Mouse (Mus musculus) MEL (cell line): ENCODE data around the gene Ammecr1. TPM values are rescaled to one million over a fixed set of nuclear protein-coding genes. Genes with fewer than 3 reads are reported as not detected.

ENCODE experiments used
- DNase-seq: peaks from one replicate; pipeline ENCODE4 v3.0.0; 2011; ENCODE audit warnings: low read depth, low spot score
- H3K27ac ChIP-seq: 2 replicates; pipeline ENCODE4 v1.5.1; 2012; ENCODE audit warnings: low read depth, mild to moderate bottlenecking, control low read depth, low read length, moderate library complexity; ENCODE audit not compliant: control insufficient read depth
- H3K27me3 ChIP-seq, 2 experiments: fragments of 150-350 bp in 1 of 2; sonication (generic) in 1 of 2; 2 replicates each; pipeline ENCODE4 v1.6.1; 2012; ENCODE audit warnings: low read length in 2 of 2, mild to moderate bottlenecking in 2 of 2, improper control_type of control experiment in 1 of 2, moderate library complexity in 1 of 2; ENCODE audit not compliant: insufficient read depth in 2 of 2, control insufficient read depth in 1 of 2
- H3K36me3 ChIP-seq, 2 experiments: 2 replicates each; pipeline ENCODE4 v1.6.1; 2012 to 2014; ENCODE audit warnings: low read length in 2 of 2, improper control_type of control experiment in 1 of 2, inconsistent platforms in 1 of 2, mild to moderate bottlenecking in 1 of 2; ENCODE audit not compliant: insufficient read depth in 2 of 2, control insufficient read depth in 1 of 2
- H3K4me1 ChIP-seq, 2 experiments: fragments of 150-350 bp in 1 of 2; sonication (generic) in 1 of 2; 2 replicates each; pipeline ENCODE4 v1.6.1; 2012; ENCODE audit warnings: low read length in 2 of 2, improper control_type of control experiment in 1 of 2, mild to moderate bottlenecking in 1 of 2; ENCODE audit not compliant: insufficient read depth in 2 of 2, control insufficient read depth in 1 of 2
- H3K4me3 ChIP-seq, 2 experiments: fragments of 150-350 bp in 1 of 2; sonication (generic) in 1 of 2; 2 replicates each; pipeline ENCODE4 v1.5.1; 2012; ENCODE audit warnings: low read depth in 2 of 2, low read length in 2 of 2, mild to moderate bottlenecking in 2 of 2, moderate library complexity in 2 of 2, control low read depth in 1 of 2, improper control_type of control experiment in 1 of 2; ENCODE audit not compliant: control insufficient read depth in 1 of 2, insufficient read depth in 1 of 2
- H3K79me2 ChIP-seq: 2 replicates; pipeline ENCODE4 v1.6.1; 2012; ENCODE audit warnings: mild to moderate bottlenecking, low read length, moderate library complexity; ENCODE audit not compliant: control insufficient read depth, poor library complexity, insufficient read depth
- H3K9ac ChIP-seq: 2 replicates; pipeline ENCODE4 v1.6.1; 2012; ENCODE audit warnings: low read depth, mild to moderate bottlenecking, control low read depth, low read length, moderate library complexity; ENCODE audit not compliant: control insufficient read depth, poor library complexity, severe bottlenecking
- H3K9me3 ChIP-seq: fragments of 150-350 bp; sonication (generic); replicated peaks from 2 replicates; pipeline ENCODE4 v1.6.1; 2012; ENCODE audit warnings: mild to moderate bottlenecking, low read length, improper control_type of control experiment, moderate library complexity; ENCODE audit not compliant: insufficient read depth
- CHD1 ChIP-seq: IDR thresholded peaks from 2 replicates; pipeline ENCODE4 v1.6.1; 2012; ENCODE audit warnings: low read depth, mild to moderate bottlenecking, inconsistent platforms, low read length, improper control_type of control experiment
- CHD2 ChIP-seq: IDR thresholded peaks from 2 replicates; pipeline ENCODE4 v1.6.1; 2011; ENCODE audit warnings: low read length, improper control_type of control experiment
- CTCF ChIP-seq, 3 experiments: IDR thresholded peaks in 2 of 3; conservative IDR thresholded peaks in 1 of 3; 2 replicates each; pipeline ENCODE4 v1.5.1; 2011 to 2012; ENCODE audit warnings: low read length in 3 of 3, low read depth in 2 of 3, mild to moderate bottlenecking in 2 of 3, improper control_type of control experiment in 1 of 3, inconsistent platforms in 1 of 3, mixed read lengths in 1 of 3, moderate library complexity in 1 of 3; ENCODE audit not compliant: control insufficient read depth in 1 of 3, insufficient read depth in 1 of 3, poor library complexity in 1 of 3, severe bottlenecking in 1 of 3
- EP300 ChIP-seq, 2 experiments: IDR thresholded peaks; 2 replicates each; pipeline ENCODE4 v1.6.1; 2011; ENCODE audit warnings: improper control_type of control experiment in 2 of 2, low read length in 2 of 2, low read depth in 1 of 2, mild to moderate bottlenecking in 1 of 2
- ETS1 ChIP-seq: IDR thresholded peaks from 2 replicates; pipeline ENCODE4 v1.6.1; 2012; ENCODE audit warnings: low read depth, mild to moderate bottlenecking, inconsistent platforms, low read length, improper control_type of control experiment, moderate library complexity
- GABPA ChIP-seq: IDR thresholded peaks from 2 replicates; pipeline ENCODE4 v1.6.1; 2012; ENCODE audit warnings: low read depth, mild to moderate bottlenecking, inconsistent platforms, low read length, improper control_type of control experiment, moderate library complexity
- GATA1 ChIP-seq: IDR thresholded peaks from 2 replicates; pipeline ENCODE4 v1.6.1; 2011; ENCODE audit warnings: low read depth, low read length, improper control_type of control experiment
- JUND ChIP-seq: IDR thresholded peaks from 2 replicates; pipeline ENCODE4 v1.6.1; 2011; ENCODE audit warnings: low read depth, mild to moderate bottlenecking, improper control_type of control experiment, low read length
- MAFK ChIP-seq: IDR thresholded peaks from 2 replicates; pipeline ENCODE4 v1.6.1; 2011; ENCODE audit warnings: low read depth, mild to moderate bottlenecking, low read length, improper control_type of control experiment, borderline replicate concordance
- MAZ ChIP-seq: IDR thresholded peaks from 2 replicates; pipeline ENCODE4 v1.6.1; 2012; ENCODE audit warnings: low read depth, mild to moderate bottlenecking, inconsistent platforms, low read length, improper control_type of control experiment
- MYC ChIP-seq: IDR thresholded peaks from 2 replicates; pipeline ENCODE4 v1.6.1; 2011; ENCODE audit warnings: low read depth, mild to moderate bottlenecking, low read length, improper control_type of control experiment, moderate library complexity
- NRF1 ChIP-seq: IDR thresholded peaks from 2 replicates; pipeline ENCODE4 v1.6.1; 2014; ENCODE audit warnings: low read depth, mild to moderate bottlenecking, inconsistent platforms, low read length, improper control_type of control experiment, moderate library complexity; ENCODE audit not compliant: poor library complexity, insufficient read depth, severe bottlenecking
- POLR2A ChIP-seq, 2 experiments: IDR thresholded peaks; 2 replicates each; pipeline ENCODE4 v1.6.1; 2011 to 2012; ENCODE audit warnings: low read length in 2 of 2, mild to moderate bottlenecking in 2 of 2, control low read depth in 1 of 2, improper control_type of control experiment in 1 of 2, low read depth in 1 of 2, moderate library complexity in 1 of 2; ENCODE audit not compliant: control insufficient read depth in 1 of 2, insufficient read depth in 1 of 2, poor library complexity in 1 of 2
- POLR2AphosphoS5 ChIP-seq: IDR thresholded peaks from 2 replicates; pipeline ENCODE4 v1.6.1; 2012; ENCODE audit warnings: low read depth, borderline replicate concordance, mild to moderate bottlenecking, inconsistent platforms, low read length, moderate library complexity, mixed read lengths
- RCOR1 ChIP-seq: IDR thresholded peaks from 2 replicates; pipeline ENCODE4 v1.6.1; 2012; ENCODE audit warnings: low read depth, mild to moderate bottlenecking, inconsistent platforms, low read length, improper control_type of control experiment
- TAL1 ChIP-seq: IDR thresholded peaks from 2 replicates; pipeline ENCODE4 v1.6.1; 2012; ENCODE audit warnings: mild to moderate bottlenecking, inconsistent platforms, low read length, moderate library complexity, mixed read lengths
- TBP ChIP-seq: IDR thresholded peaks from 2 replicates; pipeline ENCODE4 v1.8.0; 2011; ENCODE audit warnings: low read depth, low read length, improper control_type of control experiment
- TCF12 ChIP-seq: IDR thresholded peaks from 2 replicates; pipeline ENCODE4 v1.6.1; 2014; ENCODE audit warnings: low read depth, mild to moderate bottlenecking, inconsistent platforms, low read length, improper control_type of control experiment, moderate library complexity
- UBTF ChIP-seq: IDR thresholded peaks from 2 replicates; pipeline ENCODE4 v1.6.1; 2012; ENCODE audit warnings: low read depth, mild to moderate bottlenecking, inconsistent platforms, low read length, improper control_type of control experiment, moderate library complexity, borderline replicate concordance; ENCODE audit not compliant: insufficient read depth
- USF1 ChIP-seq: IDR thresholded peaks from 2 replicates; pipeline ENCODE4 v1.6.1; 2014; ENCODE audit warnings: low read depth, mild to moderate bottlenecking, inconsistent platforms, low read length, improper control_type of control experiment, moderate library complexity
- USF2 ChIP-seq, 2 experiments: IDR thresholded peaks; 2 replicates each; pipeline ENCODE4 v1.6.1; 2011 to 2012; ENCODE audit warnings: improper control_type of control experiment in 2 of 2, low read length in 2 of 2, borderline replicate concordance in 1 of 2, inconsistent platforms in 1 of 2, low read depth in 1 of 2, mild to moderate bottlenecking in 1 of 2; ENCODE audit not compliant: insufficient read depth in 1 of 2
- ZNF384 ChIP-seq: IDR thresholded peaks from 2 replicates; pipeline ENCODE4 v1.6.1; 2012; ENCODE audit warnings: low read depth, mild to moderate bottlenecking, inconsistent platforms, low read length, improper control_type of control experiment
- polyA plus RNA-seq, 2 experiments: library from polyadenylated mRNA; stranded (reverse) in 1 of 2; unstranded in 1 of 2; fragments of >175 nt in 1 of 2; fragments of >200 nt in 1 of 2; gene quantifications; 2 replicates each; pipeline versions ENCODE4 v1.2.1 to v1.2.4; 2012; ENCODE audit warnings: low replicate concordance in 2 of 2, low read depth in 1 of 2; ENCODE audit not compliant: insufficient read length in 2 of 2, insufficient read depth in 1 of 2, missing spikeins in 1 of 2
- total RNA-seq: library from RNA; depleted of rRNA; stranded (reverse); fragments of 300-350 nt; gene quantifications from 2 replicates; pipeline ENCODE4 v1.2.3, GENCODE M21; 2012

The Ammecr1 gene
- total and polyA plus RNA-seq, 3 experiments, result 15.1 to 62.1 (median 23.6) TPM

GRCm38 (mm10) chrX:142983638-142984037 lies 17.1 kb upstream of the Ammecr1 start:
- Histone ChIP-seq H3K79me2 (no peaks in the 10 kb centered on the region), H3K27me3 (no peaks in the 10 kb centered on the region), H3K9ac (no peak overlapping the region), H3K36me3 (peaks cover 0 to 31% of the 10 kb centered on the region in 2 experiments; a peak in 2 of 4 replicates), H3K9me3 (no peaks in the 10 kb centered on the region), H3K27ac (no peak overlapping the region; the same call in 1 of the 2 replicates), H3K4me3 (no peak overlapping the region)
- TF ChIP-seq MYC, result no peak
- TF ChIP-seq TAL1, result no peak
- no peak for TF ChIP-seq JUND
- no peak for TF ChIP-seq USF1
- TF ChIP-seq MAZ, result no peak
- TF ChIP-seq TBP, result no peak
- no peak for TF ChIP-seq CTCF (IDR thresholded peaks at IDR 0.05 in 2 of 3, conservative IDR thresholded peaks at IDR 0.05 in 1 of 3; ENCODE audit: control insufficient read depth in 1 of 3, insufficient read depth in 1 of 3, low read depth in 2 of 3, low read length in 3 of 3, poor library complexity in 1 of 3, severe bottlenecking in 1 of 3)
- no peak for TF ChIP-seq GATA1
- TF ChIP-seq POLR2AphosphoS5, result no peak
- TF ChIP-seq EP300 (IDR thresholded peaks at IDR 0.05; ENCODE audit: low read depth in 1 of 2, low read length in 2 of 2), result no peak
- TF ChIP-seq RCOR1, result no peak
- no peak for TF ChIP-seq ZNF384
- TF ChIP-seq POLR2A (IDR thresholded peaks at IDR 0.05; ENCODE audit: control insufficient read depth in 1 of 2, insufficient read depth in 1 of 2, low read depth in 1 of 2, low read length in 2 of 2, poor library complexity in 1 of 2), result no peak
- TF ChIP-seq, all 39 proteins: peak for 0
- DNase-seq, result no peak
- peaks cover 21 to 34% of the 10 kb centered on the region in 2 experiments for H3K4me1 ChIP-seq

GRCm38 (mm10) chrX:142981530-142982130 lies 15.1 kb upstream of the Ammecr1 start:
- Histone ChIP-seq H3K9ac (no peak overlapping the region), H3K4me1 (peaks cover 21 to 34% of the 10 kb centered on the region in 2 experiments), H3K27ac (peak overlapping the region; percentile 39), H3K36me3 (peaks cover 0 to 31% of the 10 kb centered on the region in 2 experiments; a peak in 2 of 4 replicates), H3K27me3 (no peaks in the 10 kb centered on the region), H3K4me3 (no peak overlapping the region), H3K9me3 (no peaks in the 10 kb centered on the region), H3K79me2 (no peaks in the 10 kb centered on the region)
- TF ChIP-seq TCF12, result peak; percentile 88
- peak; percentile 40; the same call in 1 of the 2 replicates for TF ChIP-seq ETS1
- TF ChIP-seq EP300 (IDR thresholded peaks at IDR 0.05; ENCODE audit: low read depth in 1 of 2, low read length in 2 of 2), result peak; percentile 88
- no peak for TF ChIP-seq CHD1
- TF ChIP-seq POLR2AphosphoS5, result no peak
- no peak for TF ChIP-seq MAFK
- no peak for TF ChIP-seq JUND
- TF ChIP-seq USF2 (IDR thresholded peaks at IDR 0.05; ENCODE audit: borderline replicate concordance in 1 of 2, insufficient read depth in 1 of 2, low read depth in 1 of 2, low read length in 2 of 2), result no peak
- no peak for TF ChIP-seq NRF1
- no peak for TF ChIP-seq USF1
- peak; percentile 68 for TF ChIP-seq TAL1
- peak; percentile 84 for TF ChIP-seq GATA1
- no peak for TF ChIP-seq CHD2
- TF ChIP-seq GABPA, result no peak
- TF ChIP-seq TBP, result peak; percentile 41; the same call in 1 of the 2 replicates
- no peak for TF ChIP-seq UBTF
- TF ChIP-seq RCOR1, result peak; percentile 67; the same call in 1 of the 2 replicates
- DNase-seq, result peak; percentile 89
